Mouse (Mus musculus) erythroblast, embryonic 14.5 days (primary cell): ENCODE measurements around the gene Vstm4.

Experiments
- GATA1 ChIP-seq: IDR thresholded peaks from 2 replicates; pipeline ENCODE4 v1.6.1; 2012; ENCODE audit warnings: low read length, inconsistent platforms, mixed read lengths
- TAL1 ChIP-seq: IDR thresholded peaks from 3 replicates; pipeline ENCODE4 v1.6.1; 2012; ENCODE audit warnings: low read length, inconsistent platforms, mixed read lengths

DNA sequence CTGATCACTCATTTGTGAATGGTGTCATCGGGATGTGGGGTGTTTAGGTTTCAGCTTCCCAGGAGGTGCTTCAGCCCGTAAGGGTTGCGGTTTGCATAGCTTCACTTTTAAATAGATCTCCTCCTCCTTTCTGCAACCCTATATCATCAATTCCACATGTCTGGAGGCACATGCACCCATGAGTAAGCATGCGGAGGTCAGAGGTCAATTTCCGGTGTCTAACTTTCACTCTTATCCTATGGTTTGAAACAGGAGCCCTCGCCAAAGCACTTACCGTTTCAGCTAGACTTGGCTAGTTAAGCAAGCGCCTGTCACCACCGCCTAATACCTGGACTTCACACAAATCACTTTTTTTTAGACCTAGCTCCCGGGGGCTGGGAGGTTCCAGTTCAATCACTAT lies 108.2 kb downstream of the Vstm4 start:
- no peak for TF ChIP-seq TAL1
- TF ChIP-seq GATA1 = no peak
